Mouse (Mus musculus) frontal cortex, postnatal 36 days (tissue): ENCODE results near the gene Aatf.
A peak's percentile ranks its signal among the peaks of the same experiment; 100 is the strongest.

Source experiments
- DNase-seq, 2 experiments: peaks; one replicate each; pipeline ENCODE4 v3.0.0; 2022; ENCODE audit warnings: low spot score in 2 of 2

Gene Aatf

DNA sequence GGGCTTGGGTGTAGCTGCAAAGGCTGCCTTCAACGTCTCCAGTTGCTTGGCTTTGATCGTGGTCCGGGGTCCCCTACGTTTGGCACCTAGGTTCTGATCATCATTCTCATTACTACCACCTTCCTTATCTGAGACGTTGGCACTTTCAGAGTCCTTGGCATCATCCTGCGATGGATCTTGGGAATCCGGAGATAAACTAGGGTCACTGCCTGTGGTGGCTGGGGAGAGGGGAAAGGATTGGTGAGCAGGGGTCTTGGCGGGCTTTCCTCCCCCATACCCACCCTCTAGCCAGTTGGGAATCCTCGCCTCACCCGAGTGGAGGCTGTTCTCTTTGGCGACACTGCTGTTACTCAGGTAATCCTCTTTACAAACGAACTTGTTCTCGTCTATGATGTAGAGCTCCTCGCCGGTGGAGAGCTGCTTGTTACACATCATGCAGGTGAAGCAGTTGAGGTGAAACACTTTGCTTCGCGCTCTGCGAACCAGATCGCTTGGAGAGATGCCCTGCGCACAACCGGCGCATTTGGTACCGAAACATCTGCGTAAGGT is 8.5 kb upstream of the Aatf start:
- DNase-seq, result no peak

GRCm38 (mm10) chr11:84521071-84521390 is 7.7 kb upstream of the Aatf start:
- DNase-seq, result no peak

- no peak for DNase-seq
Observed at GRCm38 (mm10) chr11:84520269-84521070, 7.1 kb upstream of the Aatf start.

GRCm38 (mm10) chr11:84519576-84520268 is 6.4 kb upstream of the Aatf start:
- no peak for DNase-seq

DNA sequence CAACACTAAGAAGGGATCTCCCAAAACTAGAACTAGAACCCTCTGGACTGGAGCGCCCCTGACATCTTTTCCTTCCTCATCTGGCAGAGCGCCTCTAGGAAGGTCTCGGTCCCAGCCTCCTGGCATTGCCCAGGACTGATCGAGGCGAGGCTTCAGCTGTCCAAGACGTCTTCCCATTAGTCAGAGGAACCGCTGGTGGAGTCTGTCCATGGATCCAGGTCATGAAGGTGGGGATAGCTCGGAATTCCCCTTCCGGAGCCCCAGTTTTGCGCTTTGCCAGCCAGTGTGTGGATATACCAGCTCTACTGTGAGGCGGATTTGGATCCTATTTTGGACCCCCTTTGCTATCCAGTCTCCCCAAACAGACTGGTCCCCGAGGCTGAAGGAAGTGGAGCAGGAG is 5.7 kb upstream of the Aatf start:
- DNase-seq, result no peak

- no peak for DNase-seq
Observed at GRCm38 (mm10) chr11:84518261-84518660, 4.9 kb upstream of the Aatf start.

DNA sequence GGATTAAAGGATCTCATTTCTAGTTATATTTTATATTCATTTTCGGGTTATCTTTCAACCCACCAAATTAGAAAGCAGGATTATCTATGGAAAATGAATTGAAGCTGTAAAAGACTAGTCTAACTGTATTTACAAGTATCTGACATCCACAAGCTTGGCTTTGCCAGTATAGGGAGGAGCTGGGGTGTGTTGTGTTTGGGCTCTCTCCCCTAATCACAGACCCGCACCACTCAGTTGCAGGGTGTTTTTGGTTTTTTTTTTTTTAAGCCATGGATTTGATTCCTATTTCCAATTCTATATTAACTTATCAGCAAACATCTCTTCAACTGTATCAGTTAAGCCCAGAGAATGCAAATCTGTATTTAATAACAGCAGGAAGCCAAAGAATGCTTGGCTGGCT is 4.1 kb upstream of the Aatf start:
- no peak for DNase-seq

DNA sequence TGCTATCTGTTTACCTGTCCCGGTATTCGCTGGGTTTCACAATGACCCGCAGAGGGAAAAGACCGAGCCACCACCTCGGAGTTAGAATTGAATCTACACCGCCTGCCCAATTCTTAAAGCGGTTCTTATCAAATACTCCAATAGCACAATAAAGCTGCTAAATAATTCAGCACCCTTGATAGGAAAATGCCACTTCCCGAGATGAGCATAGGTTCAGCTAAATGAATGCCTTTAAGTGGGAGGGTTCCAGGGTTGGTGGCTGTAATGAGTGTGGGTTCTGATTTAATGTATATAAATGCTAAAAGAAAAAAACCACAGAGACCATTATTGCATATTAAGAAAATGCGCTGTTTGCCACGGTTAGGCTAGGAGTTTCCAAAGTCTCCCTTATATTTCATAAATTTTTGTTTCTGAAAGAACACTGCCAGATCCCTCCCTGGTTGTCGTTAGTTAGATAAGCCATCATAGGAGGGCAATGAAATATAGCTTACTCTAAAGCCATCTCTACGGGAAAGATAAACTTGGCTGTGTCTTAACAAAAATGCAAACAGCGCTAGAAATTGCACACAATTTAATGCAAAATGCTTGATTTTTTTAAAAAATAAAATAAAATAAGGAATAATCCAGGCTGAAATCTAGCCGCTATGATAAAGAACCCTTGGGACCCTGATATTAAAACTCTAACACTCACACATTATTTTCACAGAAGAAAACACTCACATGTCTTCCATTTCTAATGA is 3.3 kb upstream of the Aatf start:
- DNase-seq, result no peak

DNA sequence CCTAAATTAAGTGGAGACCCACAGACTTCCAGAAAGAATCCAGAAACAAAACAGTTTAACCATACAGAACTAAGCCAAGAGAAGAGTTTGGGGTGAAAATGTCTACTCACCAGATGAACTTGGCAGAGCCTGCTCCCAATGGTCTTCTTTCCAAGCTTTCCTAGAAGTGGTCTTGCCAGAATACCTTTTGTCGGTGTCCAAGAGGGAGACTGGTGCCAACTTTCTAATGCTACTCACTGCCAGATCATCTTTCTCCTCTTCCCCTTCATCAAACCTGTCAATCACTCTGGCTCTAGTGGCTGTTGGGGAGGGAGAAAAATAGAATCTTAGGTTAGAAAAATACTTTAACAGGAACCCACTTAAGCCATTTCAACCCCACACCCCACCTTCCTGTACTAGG is 1.3 kb downstream of the Aatf start:
- no peak for DNase-seq

- no peak for DNase-seq
Observed at GRCm38 (mm10) chr11:84504296-84504695, 9.0 kb downstream of the Aatf start.

DNA sequence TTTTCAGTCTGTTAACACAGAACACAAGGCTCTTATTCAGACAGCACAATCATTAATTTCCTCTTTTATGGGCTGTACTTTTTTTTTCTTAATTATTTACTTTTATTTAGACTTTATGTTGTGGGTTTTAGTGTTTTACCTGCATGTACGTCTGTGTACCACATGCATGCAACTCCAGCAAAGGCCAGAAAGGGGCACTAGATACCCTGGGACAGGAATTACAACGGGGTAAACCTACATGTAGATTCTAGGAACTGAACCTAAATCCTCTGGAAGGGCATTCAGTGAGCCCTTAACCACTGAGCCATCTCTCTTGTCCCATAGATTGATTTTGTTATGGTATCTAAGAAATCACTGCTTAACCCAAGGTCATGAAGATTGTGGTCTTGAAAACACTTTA is 15.4 kb downstream of the Aatf start:
- DNase-seq, result no peak

DNA sequence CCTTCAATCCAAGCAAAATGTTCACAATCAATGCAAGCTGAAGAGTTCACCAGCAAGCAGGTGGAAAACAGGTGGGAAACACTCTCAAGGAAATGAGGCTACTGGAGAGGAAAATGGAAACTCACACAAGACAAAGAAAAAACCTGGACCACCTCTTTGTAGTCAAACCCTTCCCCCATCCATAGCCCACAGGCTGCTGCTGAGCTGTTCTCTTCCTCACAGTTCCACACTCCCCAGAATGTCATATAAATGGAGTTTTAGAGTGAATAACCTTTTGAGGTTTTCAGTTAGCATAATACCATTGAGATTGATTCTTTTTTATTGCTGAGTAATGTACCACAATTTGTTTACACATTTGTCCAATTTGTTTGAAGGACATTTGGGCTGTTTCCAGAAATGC is 16.4 kb downstream of the Aatf start:
- DNase-seq, result no peak

GRCm38 (mm10) chr11:84495774-84496173 is 17.5 kb downstream of the Aatf start:
- no peak for DNase-seq

DNA sequence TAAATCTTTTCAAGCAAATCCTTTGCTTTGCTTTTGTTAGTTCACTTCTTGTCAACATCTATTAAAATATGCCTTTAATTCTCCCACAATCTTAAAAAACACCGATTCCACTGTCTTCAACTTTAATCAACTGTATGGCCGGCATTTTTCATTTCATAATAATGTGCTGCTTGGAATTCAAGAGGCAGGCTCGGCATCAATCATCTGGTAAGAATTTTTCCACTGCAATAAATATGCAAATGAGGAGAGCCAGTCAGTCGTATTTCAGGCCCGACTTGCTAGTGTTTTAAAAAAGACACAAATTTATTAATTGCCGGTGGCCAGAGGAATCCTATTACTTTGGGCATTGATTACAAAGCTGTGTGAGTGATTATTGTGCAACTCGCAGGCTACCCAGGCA is 31.7 kb downstream of the Aatf start:
- no peak for DNase-seq

GRCm38 (mm10) chr11:84480451-84480850 is 32.9 kb downstream of the Aatf start:
- no peak for DNase-seq

DNA sequence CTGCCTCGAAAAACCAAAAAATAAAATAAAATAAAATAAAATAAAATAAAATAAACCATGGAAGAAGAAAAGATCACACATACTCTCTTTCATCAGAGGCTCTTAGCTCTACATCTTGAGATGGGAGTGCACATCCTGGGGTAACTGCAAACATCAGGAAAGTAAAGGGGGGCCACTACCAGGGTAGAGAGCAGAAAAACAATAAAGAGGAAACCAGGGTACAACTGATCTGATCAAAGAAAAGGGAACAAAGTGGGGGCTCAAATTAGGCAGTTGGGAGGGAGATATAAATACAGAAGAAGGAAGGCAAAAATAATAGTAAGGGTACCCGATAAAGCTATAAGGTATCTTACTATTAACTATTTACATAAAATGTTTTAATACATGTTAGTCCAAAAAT is 36.7 kb downstream of the Aatf start:
- no peak for DNase-seq

GRCm38 (mm10) chr11:84475991-84476390 is 37.3 kb downstream of the Aatf start:
- no peak for DNase-seq

DNA sequence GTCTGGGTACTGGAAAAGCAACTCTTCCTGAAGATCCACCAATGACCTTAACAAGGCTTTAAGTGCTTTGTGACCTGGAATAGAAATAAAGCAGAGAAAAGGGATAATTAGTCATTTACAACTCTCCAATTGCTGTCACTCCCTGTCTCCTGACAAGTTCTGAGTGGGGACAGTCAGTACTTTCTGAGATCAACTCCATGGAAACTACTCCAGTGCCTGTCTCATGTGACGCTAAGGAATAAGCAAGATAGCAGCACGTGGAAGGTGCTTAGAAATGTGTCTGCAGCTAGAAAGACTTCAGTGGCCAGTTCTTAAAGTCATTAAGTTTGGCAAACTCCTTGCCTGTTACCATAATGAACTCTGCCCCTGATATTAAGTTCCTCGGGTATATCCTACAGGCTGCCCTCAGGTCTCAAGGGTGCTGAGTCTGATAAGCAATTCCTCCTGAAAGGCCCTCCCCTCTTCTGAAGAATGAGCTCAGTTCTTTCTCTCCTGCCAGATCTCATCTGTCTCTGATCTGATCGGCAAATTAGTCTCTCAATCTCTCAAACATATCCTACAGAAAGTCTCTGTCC is 40.1 kb downstream of the Aatf start:
- no peak for DNase-seq

DNA sequence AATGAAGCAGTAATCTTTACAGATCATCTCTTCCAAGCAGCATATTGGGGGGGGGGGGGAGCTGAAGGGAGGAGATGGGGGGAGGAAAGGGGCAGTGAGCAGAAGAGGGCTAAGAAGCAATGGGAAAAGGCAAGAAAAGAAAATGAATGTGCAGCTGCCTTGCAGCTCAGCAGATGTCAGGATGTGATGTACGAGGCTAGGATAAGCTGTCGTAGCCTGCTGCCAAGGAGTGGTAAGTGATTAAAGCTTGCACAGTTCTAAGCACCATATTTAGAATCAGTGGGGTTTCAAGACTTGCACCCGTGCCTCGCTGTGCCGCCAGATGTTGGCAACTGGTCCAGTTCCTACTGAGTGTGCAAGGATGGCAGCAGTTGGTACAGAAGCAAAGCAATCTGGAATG is 48.8 kb downstream of the Aatf start:
- DNase-seq, result peak; percentile 4 to 33

GRCm38 (mm10) chr11:84453901-84454300 is 59.4 kb downstream of the Aatf start:
- no peak for DNase-seq

- DNase-seq, result no peak
Observed at GRCm38 (mm10) chr11:84442554-84443331, 70.6 kb downstream of the Aatf start.
